Mouse (Mus musculus) megakaryocyte, embryonic 14.5 days (primary cell): ENCODE data around the gene G6pc2. TPM values are rescaled to one million over a fixed set of nuclear protein-coding genes. Genes with fewer than 3 reads are reported as not detected.

Experiments
- H3K27me3 ChIP-seq: replicated peaks from 2 replicates; pipeline ENCODE3; 2012; ENCODE audit warnings: inconsistent platforms
- H3K36me3 ChIP-seq: replicated peaks from 2 replicates; pipeline ENCODE3; 2012; ENCODE audit warnings: low read length, inconsistent platforms, mixed read lengths
- H3K4me1 ChIP-seq: 2 replicates; pipeline ENCODE4 v1.6.1; 2012; ENCODE audit warnings: inconsistent platforms
- H3K4me3 ChIP-seq: replicated peaks from 2 replicates; pipeline ENCODE3; 2012; ENCODE audit warnings: moderate library complexity, mild to moderate bottlenecking, inconsistent platforms
- H3K9me3 ChIP-seq: 2 replicates; pipeline ENCODE4 v1.6.1; 2012; ENCODE audit warnings: inconsistent platforms
- FLI1 ChIP-seq: IDR thresholded peaks from 2 replicates; pipeline ENCODE4 v1.6.1; 2012; ENCODE audit warnings: low read length, inconsistent platforms, mixed read lengths
- GATA1 ChIP-seq: IDR thresholded peaks from 3 replicates; pipeline ENCODE4 v1.6.1; 2012; ENCODE audit warnings: mixed read lengths, low read length, inconsistent platforms, borderline replicate concordance
- polyA plus RNA-seq: library from polyadenylated mRNA; stranded (reverse); fragments of >175 nt; gene quantifications from 2 replicates; pipeline ENCODE4 v1.2.3, GENCODE M21; 2012; ENCODE audit warnings: low replicate concordance; ENCODE audit not compliant: insufficient read depth

Gene G6pc2
- polyA plus RNA-seq, 1 experiment: not detected

DNA sequence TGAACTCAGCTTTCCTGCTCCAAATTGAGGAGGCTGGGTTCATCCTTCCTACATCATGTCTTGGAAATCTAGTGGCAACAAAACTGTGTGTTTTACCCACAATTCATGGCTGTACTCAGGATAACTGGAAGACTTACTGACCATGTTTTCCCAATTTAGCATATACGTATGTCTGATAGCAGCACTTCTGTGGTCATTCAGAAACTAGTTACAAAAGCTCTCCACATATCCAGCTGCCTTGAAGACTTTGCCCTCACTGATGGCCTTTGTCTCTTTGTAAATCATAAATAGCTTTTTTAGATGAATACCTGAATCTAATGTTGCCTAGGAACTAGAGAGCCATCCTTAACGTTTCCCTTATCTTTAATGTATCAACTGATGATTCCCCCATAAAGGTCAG, 19.3 kb downstream of the G6pc2 start:
- Histone ChIP-seq H3K9me3 (no peaks in the 10 kb centered on the region), H3K4me1 (no peaks in the 10 kb centered on the region), H3K4me3 (no peak overlapping the region), H3K27me3 (no peaks in the 10 kb centered on the region), H3K36me3 (no peaks in the 10 kb centered on the region)
- TF ChIP-seq FLI1 (no peak), GATA1 (no peak)

DNA sequence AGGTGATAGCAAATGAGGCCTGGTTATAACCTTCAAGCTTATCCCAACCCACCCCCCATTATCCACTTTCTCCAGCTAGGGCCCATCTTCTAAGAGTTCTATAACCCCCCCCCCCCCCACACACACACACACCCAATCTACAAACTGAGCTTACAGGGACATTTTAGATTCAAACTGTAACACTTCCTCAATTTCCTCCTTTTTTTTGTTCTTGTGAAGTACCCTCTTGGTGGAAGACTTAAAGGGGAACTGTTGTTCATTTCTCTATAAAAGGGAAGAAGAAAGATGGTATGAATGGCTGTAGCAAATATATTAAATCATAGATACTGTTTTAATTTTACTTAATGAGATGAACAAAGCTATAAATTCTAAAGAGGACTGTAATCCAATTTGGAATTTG, 21.2 kb downstream of the G6pc2 start:
- Histone ChIP-seq H3K4me1 (no peaks in the 10 kb centered on the region), H3K27me3 (no peaks in the 10 kb centered on the region), H3K9me3 (no peaks in the 10 kb centered on the region), H3K4me3 (no peak overlapping the region), H3K36me3 (no peaks in the 10 kb centered on the region)
- TF ChIP-seq FLI1: no peak
- no peak for TF ChIP-seq GATA1

DNA sequence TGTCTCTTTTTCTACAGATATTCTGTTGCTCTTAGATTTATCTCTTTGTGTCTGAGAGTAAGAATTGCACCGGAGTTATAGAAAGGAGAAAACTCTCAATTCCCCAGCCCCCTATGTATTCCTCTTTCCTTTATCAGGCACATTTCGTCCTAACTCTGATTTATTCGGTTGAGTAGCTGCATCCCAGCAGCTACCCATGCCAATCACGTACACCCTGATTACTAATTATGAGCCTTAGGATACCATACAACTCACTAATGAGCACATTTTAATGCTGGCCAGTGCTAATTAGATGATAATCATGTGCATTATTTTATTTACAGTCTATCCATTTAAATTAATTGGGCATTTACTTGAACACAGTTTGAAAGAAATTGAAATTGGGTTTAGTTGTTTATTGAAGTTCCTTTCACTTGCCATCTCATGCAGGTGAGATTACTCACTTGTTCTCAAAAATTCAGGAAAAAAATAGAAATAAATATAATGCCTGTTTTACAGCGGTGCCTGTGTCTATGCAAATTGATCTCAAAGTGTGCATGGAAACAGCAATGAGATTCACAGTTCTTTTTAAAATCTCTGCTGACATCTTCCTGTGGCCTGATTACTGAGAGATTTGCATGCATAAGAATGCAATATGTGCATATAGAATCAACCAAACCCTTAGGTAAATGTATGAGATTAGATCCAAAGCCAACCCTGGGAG, 24.3 kb downstream of the G6pc2 start:
- H3K4me3 ChIP-seq: no peak overlapping the region
- no peaks in the 10 kb centered on the region for H3K36me3 ChIP-seq
- no peaks in the 10 kb centered on the region for H3K27me3 ChIP-seq
- TF ChIP-seq FLI1 (no peak), GATA1 (no peak)
- H3K9me3 ChIP-seq: no peaks in the 10 kb centered on the region
- no peaks in the 10 kb centered on the region for H3K4me1 ChIP-seq

DNA sequence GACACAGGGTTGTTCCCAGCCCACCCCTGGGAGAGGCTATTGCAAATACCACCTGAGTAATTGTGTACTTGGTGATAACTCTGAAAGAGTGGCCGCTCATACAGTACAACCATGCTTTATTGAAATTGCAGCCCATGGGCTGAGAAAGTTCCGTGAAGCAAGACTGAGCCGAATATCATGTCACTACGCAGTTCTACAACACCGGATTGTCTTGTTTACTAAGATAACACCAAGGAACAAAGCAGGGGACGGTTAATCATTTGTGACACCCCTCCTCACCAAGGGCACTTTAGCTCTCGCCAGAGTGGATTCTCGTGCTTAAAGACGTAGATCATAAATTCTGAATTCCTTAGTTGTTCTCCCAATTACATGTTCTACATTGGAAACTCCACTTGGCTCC, 28.4 kb downstream of the G6pc2 start:
- no peak for TF ChIP-seq GATA1
- TF ChIP-seq FLI1: no peak

DNA sequence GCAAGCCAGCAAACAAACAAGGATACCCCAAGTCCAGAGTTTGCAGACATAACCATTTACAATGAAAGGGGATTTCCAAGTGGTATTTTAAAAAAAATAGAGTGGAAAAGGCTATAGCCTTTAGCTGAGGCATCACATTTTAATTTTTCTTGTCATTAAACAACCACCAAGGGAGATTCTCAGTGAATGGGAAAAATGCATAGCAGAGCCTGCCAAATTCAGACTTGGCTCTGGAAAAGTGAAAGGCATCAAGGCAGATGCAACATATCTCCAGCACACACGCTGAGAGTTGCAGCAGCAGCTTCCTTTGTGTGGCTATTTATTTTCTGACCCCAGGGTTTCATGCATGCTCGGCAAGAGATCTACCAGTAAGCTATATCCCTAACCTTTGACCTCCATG, 34.1 kb downstream of the G6pc2 start:
- no peaks in the 10 kb centered on the region for H3K27me3 ChIP-seq
- H3K4me1 ChIP-seq: no peaks in the 10 kb centered on the region
- H3K4me3 ChIP-seq: no peak overlapping the region
- H3K9me3 ChIP-seq: peaks cover 10% of the 10 kb centered on the region; the same call in 1 of the 2 replicates
- TF ChIP-seq FLI1 (no peak), GATA1 (no peak)
- no peaks in the 10 kb centered on the region for H3K36me3 ChIP-seq

More for the DNA sequence above, 28.4 kb downstream of the G6pc2 start:
- no peaks in the 10 kb centered on the region for H3K27me3 ChIP-seq
- H3K9me3 ChIP-seq: no peaks in the 10 kb centered on the region
- H3K4me1 ChIP-seq: no peaks in the 10 kb centered on the region
- no peaks in the 10 kb centered on the region for H3K36me3 ChIP-seq
- H3K4me3 ChIP-seq: no peak overlapping the region

DNA sequence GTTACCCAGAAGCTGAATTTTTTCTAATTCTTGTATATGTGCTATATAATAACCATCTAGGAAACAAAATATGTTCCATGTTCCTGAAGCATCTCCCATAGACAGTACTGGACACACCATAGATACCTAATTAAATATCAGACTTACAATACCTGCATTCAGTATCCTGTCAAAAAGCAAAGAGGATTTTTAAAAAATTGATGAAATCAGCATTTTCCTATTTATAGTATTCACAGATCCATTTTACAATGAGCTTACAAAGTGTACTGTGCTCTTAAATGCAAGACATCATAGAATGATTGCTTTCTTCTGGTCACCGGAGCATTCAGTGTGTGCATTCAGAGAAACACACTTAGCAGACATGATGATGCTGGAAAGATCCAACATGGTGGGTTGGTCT, 36.2 kb downstream of the G6pc2 start:
- no peaks in the 10 kb centered on the region for H3K27me3 ChIP-seq
- H3K36me3 ChIP-seq: no peaks in the 10 kb centered on the region
- H3K9me3 ChIP-seq: peaks cover 10% of the 10 kb centered on the region; the same call in 1 of the 2 replicates
- TF ChIP-seq GATA1 (no peak), FLI1 (no peak)
- H3K4me1 ChIP-seq: no peaks in the 10 kb centered on the region
- H3K4me3 ChIP-seq: no peak overlapping the region

DNA sequence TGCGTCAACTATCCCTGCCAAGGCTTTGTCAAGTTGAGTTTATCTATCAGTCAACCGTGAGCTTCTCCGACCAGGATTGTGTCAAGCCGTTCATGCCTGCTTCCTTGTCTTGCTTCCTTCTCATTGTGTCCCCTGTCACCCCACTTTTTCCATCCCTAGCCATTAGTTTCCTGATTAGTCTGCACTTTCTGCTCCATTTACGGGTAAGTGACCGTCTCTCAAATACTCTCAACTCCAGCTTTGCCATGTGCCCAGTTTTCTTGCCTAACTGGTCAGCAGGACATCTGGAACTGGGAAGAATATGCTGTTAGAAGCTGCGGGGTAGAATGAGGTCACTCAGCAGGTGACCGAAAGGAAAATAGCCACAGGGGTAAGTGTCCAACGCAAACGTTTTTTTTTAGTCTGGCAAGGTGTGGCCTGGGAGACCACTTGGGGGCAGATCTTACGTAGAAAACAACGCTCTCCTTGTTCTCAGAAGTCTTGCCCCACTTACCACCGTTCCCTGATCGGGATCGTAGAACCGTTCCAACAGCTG, 37.4 kb downstream of the G6pc2 start:
- Histone ChIP-seq H3K4me3 (no peak overlapping the region), H3K4me1 (no peaks in the 10 kb centered on the region), H3K27me3 (no peaks in the 10 kb centered on the region), H3K9me3 (peaks cover 10% of the 10 kb centered on the region; the same call in 1 of the 2 replicates), H3K36me3 (no peaks in the 10 kb centered on the region)
- TF ChIP-seq FLI1: no peak
- no peak for TF ChIP-seq GATA1

DNA sequence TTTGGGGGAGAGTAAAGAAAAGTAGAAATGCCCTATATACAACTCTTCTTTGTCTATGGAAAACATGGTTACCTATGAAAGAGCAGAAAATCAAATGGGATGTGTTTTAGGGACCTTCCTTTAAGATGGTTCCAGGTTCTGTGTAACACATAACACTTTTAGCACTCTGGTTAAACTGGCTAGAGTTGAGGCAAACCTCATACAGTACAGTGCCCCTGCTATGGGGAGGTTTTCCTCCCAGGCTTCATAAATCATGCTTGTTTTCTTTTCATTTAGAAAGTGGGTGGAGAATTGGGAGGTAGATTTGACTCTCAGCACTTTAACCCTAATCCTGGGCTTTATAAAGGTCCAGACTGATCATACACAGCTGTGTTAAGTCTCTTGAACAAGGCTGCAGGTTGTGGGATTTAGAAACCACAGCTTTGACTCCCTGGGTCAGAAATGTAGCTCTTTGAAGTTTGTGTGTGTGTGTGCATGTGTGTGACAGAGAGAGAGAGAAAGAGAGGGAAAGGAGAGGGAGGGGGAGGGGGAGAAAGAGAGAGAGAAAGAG, 53.3 kb downstream of the G6pc2 start:
- TF ChIP-seq FLI1 (no peak), GATA1 (no peak)
- no peaks in the 10 kb centered on the region for H3K27me3 ChIP-seq
- no peaks in the 10 kb centered on the region for H3K9me3 ChIP-seq
- H3K4me3 ChIP-seq: no peak overlapping the region
- no peaks in the 10 kb centered on the region for H3K4me1 ChIP-seq
- H3K36me3 ChIP-seq: no peaks in the 10 kb centered on the region

DNA sequence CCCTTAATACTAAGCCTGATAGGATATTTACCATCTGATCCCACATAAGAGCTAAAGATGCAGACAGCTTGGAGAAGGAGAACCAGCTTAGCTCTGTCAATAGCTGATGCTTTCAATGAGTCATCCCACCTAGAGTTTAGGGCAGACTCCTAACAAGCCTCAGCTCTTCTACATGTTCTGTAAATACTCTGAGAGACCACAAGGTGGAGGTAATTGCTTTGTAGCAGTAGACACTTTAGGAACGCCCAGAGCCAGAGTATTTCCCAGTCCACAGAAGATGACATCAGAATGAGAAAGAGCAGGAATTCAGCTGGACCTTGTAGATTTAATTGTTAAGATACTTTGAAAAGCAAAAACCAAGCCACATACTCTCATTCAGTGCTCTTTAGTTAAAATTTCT, 65.0 kb downstream of the G6pc2 start:
- TF ChIP-seq FLI1: no peak
- TF ChIP-seq GATA1: no peak

More for the DNA sequence above, 65.0 kb downstream of the G6pc2 start:
- H3K9me3 ChIP-seq: no peaks in the 10 kb centered on the region
- no peaks in the 10 kb centered on the region for H3K4me1 ChIP-seq
- H3K27me3 ChIP-seq: no peaks in the 10 kb centered on the region
- no peaks in the 10 kb centered on the region for H3K36me3 ChIP-seq
- no peak overlapping the region for H3K4me3 ChIP-seq

Other genes starting within 250 kb of the G6pc2 start
- gene Nostrin, start 75.3 kb upstream of the G6pc2 start, polyA plus RNA-seq: not detected in 2 replicates
- gene Spc25, start 4.9 kb upstream of the G6pc2 start, polyA plus RNA-seq: 1.6 and 7.5 TPM in 2 replicates
- 0.03 TPM in 1 of 2 replicates, not detected in the other for gene Abcb11, start 131.5 kb downstream of the G6pc2 start, polyA plus RNA-seq
- gene Dhrs9, start 169.4 kb downstream of the G6pc2 start, polyA plus RNA-seq: not detected in 2 replicates